Comparison of ENCODE assay signal across 12 mouse cellular contexts in the genomic region with DNA sequence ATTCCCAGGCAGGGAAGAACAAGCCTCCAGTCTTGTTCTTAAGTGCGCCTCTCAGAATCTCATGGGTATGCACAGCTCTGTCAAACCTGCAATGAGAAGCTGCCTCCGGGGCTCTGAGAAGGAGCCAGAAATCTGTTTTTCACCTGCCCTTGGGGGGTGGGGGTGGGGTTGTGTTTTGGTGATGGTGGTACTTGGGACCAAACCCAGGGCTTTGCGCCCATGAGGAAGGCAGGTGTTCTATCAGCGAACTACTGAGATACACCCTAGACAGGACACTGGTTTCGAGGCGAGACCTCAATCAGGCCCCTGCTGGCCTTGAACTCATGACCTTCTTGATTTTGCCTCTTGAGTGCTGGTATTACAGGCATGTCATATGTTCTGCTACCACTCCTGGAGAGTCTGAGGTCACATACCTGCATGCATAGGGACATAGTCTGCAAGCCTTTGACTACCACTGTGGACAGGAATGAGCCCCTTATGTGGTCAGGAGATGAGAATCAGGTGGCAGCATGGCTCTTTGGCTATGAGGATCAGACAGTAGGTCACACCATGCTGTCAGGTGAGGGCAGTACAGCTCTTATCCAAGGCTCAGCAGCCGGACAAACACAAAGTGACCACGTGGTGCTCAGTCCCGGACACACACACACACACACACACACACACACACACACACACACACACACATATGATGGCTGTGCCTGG. TPM values are rescaled to one million over a fixed set of nuclear protein-coding genes. Genes with fewer than 3 reads are reported as not detected.
DNase-seq lines count a peak whose midpoint lies in the region; ATAC-seq and TF ChIP-seq lines count a peak whose summit lies in the region.
"Had no signal": no experiment of that assay in that cellular context is flagged by ENCODE, and none has a peak within 500 bp of the region (broad histone marks: within the 10 kb centered on the region; RNA-seq: fewer than 3 reads in every experiment).

No protein-coding gene starts in this region.

- peak; percentile 29 for TF ChIP-seq CTCF in liver, adult 2 months (IDR thresholded peaks at IDR 0.05; ENCODE audit: low read depth, low read length)

- H3K4me1 ChIP-seq in forebrain, embryonic 10.5 days, result peaks cover 67% of the 10 kb centered on the region
- H3K4me1 ChIP-seq in forebrain, embryonic 16.5 days (replicated peaks; ENCODE audit: control insufficient read depth, insufficient read depth, low read length), result peaks cover 8% of the 10 kb centered on the region
- H3K4me1 ChIP-seq in liver, adult 2 months (ENCODE audit: control insufficient read depth, insufficient read depth, low read length), result peaks cover 2% of the 10 kb centered on the region; the same call in 1 of the 2 replicates
- H3K4me1 ChIP-seq in liver, embryonic 11.5 days (replicated peaks; ENCODE audit: control insufficient read depth, insufficient read depth, low read length), result peaks cover 28% of the 10 kb centered on the region
- 0 out of 2 replicates have a peak, but pooled peaks cover 5% of the 10 kb centered on the region for H3K4me1 ChIP-seq in hindbrain, embryonic 14.5 days (replicated peaks; ENCODE audit: control insufficient read depth, insufficient read depth, low read length)
- peaks cover 16% of the 10 kb centered on the region for H3K4me1 ChIP-seq in forebrain, embryonic 13.5 days

- no peak overlapping the region for H3K4me3 ChIP-seq in forebrain, embryonic 10.5 days
- no peak overlapping the region for H3K4me3 ChIP-seq in forebrain, embryonic 16.5 days (replicated peaks; ENCODE audit: low read length)
- H3K4me3 ChIP-seq in liver, adult 2 months (ENCODE audit: insufficient read depth, low read depth, low read length), result no peak overlapping the region
- H3K4me3 ChIP-seq in liver, embryonic 11.5 days (ENCODE audit: low read depth, low read length), result no peak overlapping the region
- H3K4me3 ChIP-seq in hindbrain, embryonic 14.5 days (replicated peaks; ENCODE audit: low read length), result no peak overlapping the region
- no peak overlapping the region for H3K4me3 ChIP-seq in myocyte
- H3K4me3 ChIP-seq in forebrain, embryonic 13.5 days, result no peak overlapping the region
- H3K4me3 ChIP-seq: liver, embryonic 13.5 days had no signal

- H3K4me2 ChIP-seq in forebrain, embryonic 16.5 days (ENCODE audit: low read length), result no peak overlapping the region
- H3K4me2 ChIP-seq in liver, embryonic 11.5 days, result no peak overlapping the region
- no peak overlapping the region for H3K4me2 ChIP-seq in hindbrain, embryonic 14.5 days (replicated peaks)
- H3K4me2 ChIP-seq in myocyte (ENCODE audit: low read depth), result peak overlapping the region; percentile 53
- H3K4me2 ChIP-seq in forebrain, embryonic 13.5 days, result no peak overlapping the region
- H3K4me2 ChIP-seq: liver, embryonic 13.5 days had no signal

- no peak for TF ChIP-seq POLR2A in liver, adult 2 months (IDR thresholded peaks at IDR 0.05; ENCODE audit: extremely low read depth, insufficient read depth, low read length)
- peak; percentile 16 for TF ChIP-seq POLR2A in myocyte (IDR thresholded peaks at IDR 0.05; ENCODE audit: insufficient read length, low read depth)

- no peak for DNase-seq in forebrain, embryonic 10.5 days (ENCODE audit: extremely low spot score, low spot score)
- DNase-seq in liver, adult 2 months (ENCODE audit: extremely low read depth, low read depth, low spot score), result peak; percentile 38
- DNase-seq in liver, embryonic 11.5 days (ENCODE audit: low spot score), result no peak
- DNase-seq in hindbrain, embryonic 14.5 days (ENCODE audit: low spot score), result no peak
- DNase-seq in right cerebral cortex, postnatal 4 days, result no peak
- DNase-seq: gastrocnemius, postnatal 10 days; liver, embryonic 13.5 days had no signal

- no peak for ATAC-seq in forebrain, embryonic 16.5 days
- ATAC-seq in liver, embryonic 11.5 days (replicated peaks; ENCODE audit: low FRiP score), result no peak
- ATAC-seq in hindbrain, embryonic 14.5 days (ENCODE audit: low FRiP score), result no peak
- ATAC-seq in forebrain, embryonic 13.5 days, result no peak
- ATAC-seq: midbrain, embryonic 16.5 days had no signal

- H3K9me3 ChIP-seq in forebrain, embryonic 10.5 days, result no peaks in the 10 kb centered on the region
- H3K9me3 ChIP-seq in forebrain, embryonic 16.5 days (ENCODE audit: control insufficient read depth, low read length), result no peaks in the 10 kb centered on the region
- no peaks in the 10 kb centered on the region for H3K9me3 ChIP-seq in liver, embryonic 11.5 days (ENCODE audit: control insufficient read depth, low read length)
- no peaks in the 10 kb centered on the region for H3K9me3 ChIP-seq in hindbrain, embryonic 14.5 days (ENCODE audit: control insufficient read depth, low read length)
- no peaks in the 10 kb centered on the region for H3K9me3 ChIP-seq in forebrain, embryonic 13.5 days (replicated peaks)
- H3K9me3 ChIP-seq: G1E; liver, embryonic 13.5 days had no signal

- peak overlapping the region; percentile 48 for H3K27ac ChIP-seq in forebrain, embryonic 10.5 days
- no peak overlapping the region for H3K27ac ChIP-seq in forebrain, embryonic 16.5 days (ENCODE audit: low read length)
- peak overlapping the region; percentile 57 for H3K27ac ChIP-seq in liver, adult 2 months (replicated peaks; ENCODE audit: insufficient read depth, low read depth, low read length)
- no peak overlapping the region for H3K27ac ChIP-seq in liver, embryonic 11.5 days (ENCODE audit: low read depth, low read length)
- peak overlapping the region; percentile 29; the same call in 1 of the 2 replicates for H3K27ac ChIP-seq in hindbrain, embryonic 14.5 days
- H3K27ac ChIP-seq in forebrain, embryonic 13.5 days, result no peak overlapping the region

- H3K79me2 ChIP-seq in liver, adult 2 months (ENCODE audit: control insufficient read depth, insufficient read depth, low read length), result no peaks in the 10 kb centered on the region
- H3K79me2 ChIP-seq in myocyte (ENCODE audit: control insufficient read depth, insufficient read depth), result peaks cover 71% of the 10 kb centered on the region

- 93% methylated on average over 9 of the region's 9 CpGs for WGBS in forebrain, embryonic 10.5 days
- 91% methylated on average over 9 of the region's 9 CpGs for WGBS in forebrain, embryonic 16.5 days
- WGBS in liver, adult 2 months, result 60% methylated on average over 9 of the region's 9 CpGs
- WGBS in liver, embryonic 11.5 days, result 77% methylated on average over 9 of the region's 9 CpGs
- 87% methylated on average over 9 of the region's 9 CpGs for WGBS in hindbrain, embryonic 14.5 days
- 93% methylated on average over 9 of the region's 9 CpGs for WGBS in forebrain, embryonic 13.5 days

- H3K9ac ChIP-seq in forebrain, embryonic 16.5 days (replicated peaks; ENCODE audit: low read depth, low read length), result no peak overlapping the region
- no peak overlapping the region for H3K9ac ChIP-seq in liver, adult 2 months (ENCODE audit: low read depth, low read length)
- H3K9ac ChIP-seq in liver, embryonic 11.5 days (ENCODE audit: low read depth, low read length), result no peak overlapping the region
- no peak overlapping the region for H3K9ac ChIP-seq in hindbrain, embryonic 14.5 days
- H3K9ac ChIP-seq in forebrain, embryonic 13.5 days, result no peak overlapping the region
- H3K9ac ChIP-seq: liver, embryonic 13.5 days had no signal

- no peak overlapping the region for H3ac ChIP-seq in myocyte (ENCODE audit: control insufficient read depth, insufficient read length)

- peaks cover 31% of the 10 kb centered on the region for H3K36me3 ChIP-seq in forebrain, embryonic 10.5 days (replicated peaks)
- H3K36me3 ChIP-seq in forebrain, embryonic 16.5 days (ENCODE audit: control insufficient read depth, insufficient read depth), result no peaks in the 10 kb centered on the region
- H3K36me3 ChIP-seq in liver, adult 2 months (ENCODE audit: control insufficient read depth, insufficient read depth, low read length), result no peaks in the 10 kb centered on the region
- H3K36me3 ChIP-seq in liver, embryonic 11.5 days (ENCODE audit: control insufficient read depth, insufficient read depth, low read length), result peaks cover 8% of the 10 kb centered on the region; the same call in 1 of the 2 replicates
- H3K36me3 ChIP-seq in hindbrain, embryonic 14.5 days (replicated peaks; ENCODE audit: control insufficient read depth, insufficient read depth), result no peaks in the 10 kb centered on the region
- H3K36me3 ChIP-seq in myocyte (ENCODE audit: control insufficient read depth, insufficient read depth), result peaks cover under 1% of the 10 kb centered on the region
- H3K36me3 ChIP-seq in forebrain, embryonic 13.5 days (ENCODE audit: poor library complexity, severe bottlenecking), result 0 out of 2 replicates have a peak, but pooled peaks cover 5% of the 10 kb centered on the region
- H3K36me3 ChIP-seq: G1E had no signal

- H3K27me3 ChIP-seq in forebrain, embryonic 10.5 days (ENCODE audit: poor library complexity, severe bottlenecking), result no peaks in the 10 kb centered on the region
- no peaks in the 10 kb centered on the region for H3K27me3 ChIP-seq in forebrain, embryonic 16.5 days (replicated peaks; ENCODE audit: control insufficient read depth, insufficient read depth, low read length)
- H3K27me3 ChIP-seq in liver, adult 2 months (ENCODE audit: control insufficient read depth, insufficient read depth, low read length), result no peaks in the 10 kb centered on the region
- H3K27me3 ChIP-seq in liver, embryonic 11.5 days (replicated peaks; ENCODE audit: control insufficient read depth, insufficient read depth, low read length), result no peaks in the 10 kb centered on the region
- no peaks in the 10 kb centered on the region for H3K27me3 ChIP-seq in hindbrain, embryonic 14.5 days (ENCODE audit: control insufficient read depth, insufficient read depth, low read length)
- H3K27me3 ChIP-seq in myocyte (ENCODE audit: control insufficient read depth, insufficient read depth, insufficient read length), result no peaks in the 10 kb centered on the region
- H3K27me3 ChIP-seq in forebrain, embryonic 13.5 days, result no peaks in the 10 kb centered on the region
- H3K27me3 ChIP-seq: liver, embryonic 13.5 days had no signal

RNA-seq across cellular contexts. Expression of a gene that starts 30.5 kb away (rescaled TPM):
- 15.6 and 17.9 TPM in 2 replicates for polyA plus RNA-seq in forebrain, embryonic 10.5 days (2016; fragmentation: Nextera tagmentation; extraction: Ambion mirVana)
- polyA plus RNA-seq in forebrain, embryonic 16.5 days (2015; fragmentation: Nextera tagmentation; extraction: Ambion mirVana), result 3.2 and 4.9 TPM in 2 replicates
- 7.2 and 11.8 TPM in 2 replicates for total RNA-seq in liver, adult 2 months (2014; rRNA removed)
- polyA plus RNA-seq in liver, adult 2 months (2012; rRNA removed), result 7.2 and 7.6 TPM in 2 replicates
- polyA plus RNA-seq in liver, embryonic 11.5 days (2014; fragmentation: Nextera tagmentation; extraction: Ambion mirVana), result 19.9 and 20.8 TPM in 2 replicates
- polyA plus RNA-seq in hindbrain, embryonic 14.5 days (2014; fragmentation: Nextera tagmentation; extraction: Ambion mirVana), result 8.7 and 10.7 TPM in 2 replicates
- 209 TPM for polyA plus RNA-seq in myocyte (2012; fragmentation: generic; extraction: Trizol)
- 4.8 and 6.5 TPM in 2 replicates for polyA plus RNA-seq in forebrain, embryonic 13.5 days (2015; fragmentation: Nextera tagmentation; extraction: Ambion mirVana)
- polyA plus RNA-seq: G1E had no signal

RNA-seq across cellular contexts. Expression of a gene that starts 45.9 kb away (rescaled TPM):
- polyA plus RNA-seq in forebrain, embryonic 10.5 days (2016; fragmentation: Nextera tagmentation; extraction: Ambion mirVana), result not detected in 2 replicates
- not detected in 2 replicates for polyA plus RNA-seq in forebrain, embryonic 16.5 days (2015; fragmentation: Nextera tagmentation; extraction: Ambion mirVana)
- not detected in 2 replicates for total RNA-seq in liver, adult 2 months (2014; rRNA removed)
- polyA plus RNA-seq in liver, adult 2 months (2012; rRNA removed), result 0.09 TPM in 1 of 2 replicates, not detected in the other
- not detected in 2 replicates for polyA plus RNA-seq in liver, embryonic 11.5 days (2014; fragmentation: Nextera tagmentation; extraction: Ambion mirVana)
- polyA plus RNA-seq in hindbrain, embryonic 14.5 days (2014; fragmentation: Nextera tagmentation; extraction: Ambion mirVana), result not detected in 2 replicates
- polyA plus RNA-seq in myocyte (2012; fragmentation: generic; extraction: Trizol), result 0.55 TPM
- not detected in 2 replicates for polyA plus RNA-seq in forebrain, embryonic 13.5 days (2015; fragmentation: Nextera tagmentation; extraction: Ambion mirVana)
- total RNA-seq: gastrocnemius, postnatal 10 days had no signal
- polyA plus RNA-seq: G1E; liver, embryonic 13.5 days; midbrain, embryonic 16.5 days had no signal

Comparison
In these comparisons a context has a peak if more than half of its experiments do, and no peak if none do; other contexts are left out.
1. H3K27ac ChIP-seq: peak in forebrain, embryonic 10.5 days (single experiment), liver, adult 2 months (single experiment) and hindbrain, embryonic 14.5 days (single experiment); none in forebrain, embryonic 16.5 days (single experiment), liver, embryonic 11.5 days (single experiment) and forebrain, embryonic 13.5 days (single experiment).